Mouse (Mus musculus): ENCODE data around the gene Gm13288. TPM values are rescaled to one million over a fixed set of nuclear protein-coding genes. Genes with fewer than 3 reads are reported as not detected.

Gene Gm13288
- total RNA-seq, 2 experiments from 2014 or later = not detected

Other genes starting within 250 kb of the Gm13288 start
- gene Ifna15, start 247.3 kb upstream of the Gm13288 start, total RNA-seq (2023) = not detected
- not detected for gene Ifna14, start 233.7 kb upstream of the Gm13288 start, total RNA-seq (2023)
- not detected for gene Ifna9, start 213.1 kb upstream of the Gm13288 start, total RNA-seq (2023)
- not detected for gene Ifna12, start 202.2 kb upstream of the Gm13288 start, total RNA-seq (2023)
- not detected for gene C87499, start 171.1 kb upstream of the Gm13288 start, total RNA-seq (2023)
- gene Ifna13, start 161.1 kb upstream of the Gm13288 start, total RNA-seq (2023) = not detected
- gene Ifna16, start 128.6 kb upstream of the Gm13288 start, total RNA-seq (2023) = not detected
- gene Ifna2, start 121.6 kb upstream of the Gm13288 start, total RNA-seq (2023) = not detected
- gene Ifnab, start 114.2 kb upstream of the Gm13288 start, total RNA-seq (2023) = not detected
- gene Gm26566, start 83.7 kb upstream of the Gm13288 start, total RNA-seq (2023) = 1 to 10 TPM in 1 of 2 experiments, not detected in 1; 1.6 TPM
- 10 to 100 TPM; 72.7 to 83.4 TPM for gene Klhl9, start 83.1 kb upstream of the Gm13288 start, total RNA-seq (2023)
- not detected for gene Gm13271, start 50.7 kb upstream of the Gm13288 start, total RNA-seq (2023)
- gene Gm13283, start 45.4 kb upstream of the Gm13288 start, total RNA-seq (2023) = not detected
- gene Gm13290, start 31.7 kb upstream of the Gm13288 start, total RNA-seq (2023) = not detected
- not detected for gene Gm13289, start 28.6 kb upstream of the Gm13288 start, total RNA-seq (2023)
- not detected for gene Gm13272, start 25.7 kb upstream of the Gm13288 start, total RNA-seq (2023)
- gene Ifnz, start 23.4 kb upstream of the Gm13288 start, total RNA-seq (2023) = not detected
- not detected for gene Gm13276, start 19.8 kb upstream of the Gm13288 start, total RNA-seq (2023)
- gene Gm13277, start 16.9 kb upstream of the Gm13288 start, total RNA-seq (2023) = not detected
- gene Gm13278, start 14.0 kb upstream of the Gm13288 start, total RNA-seq (2023) = not detected
- not detected for gene Gm13275, start 11.0 kb upstream of the Gm13288 start, total RNA-seq (2023)
- gene Gm13279, start 8.1 kb upstream of the Gm13288 start, total RNA-seq (2023) = not detected
- under 1 TPM; 0.42 to 0.91 TPM for gene Gm13285, start 5.9 kb upstream of the Gm13288 start, total RNA-seq (2023)
- not detected for gene Gm13287, start 2.3 kb upstream of the Gm13288 start, total RNA-seq (2023)
- gene Ifna7, start 10.7 kb downstream of the Gm13288 start, total RNA-seq (2023) = not detected
- not detected for gene Ifna11, start 14.4 kb downstream of the Gm13288 start, total RNA-seq (2023)
- not detected for gene Ifna6, start 21.9 kb downstream of the Gm13288 start, total RNA-seq (2023)
- not detected for gene Ifna5, start 30.0 kb downstream of the Gm13288 start, total RNA-seq (2023)
- not detected for gene Ifna4, start 36.3 kb downstream of the Gm13288 start, total RNA-seq (2023)
- gene Ifna1, start 44.6 kb downstream of the Gm13288 start, total RNA-seq (2023) = not detected
- not detected for gene Ifne, start 74.7 kb downstream of the Gm13288 start, total RNA-seq (2023)

Measured in monocyte, adult 59 days (primary cell).